Mouse (Mus musculus) testis, adult 2 months (tissue): ENCODE results near the gene Lce1i.
"Not testable (repeated sequence)": the region's sequence is repeated elsewhere in the genome, so short reads cannot be mapped to it uniquely, and the experiment has no call there.

Source experiments
- CTCF ChIP-seq: fragments of 200-500 bp; IDR thresholded peaks from 2 replicates; pipeline ENCODE4 v1.5.1; 2012; ENCODE audit warnings: low read depth, mild to moderate bottlenecking, inconsistent platforms, low read length, moderate library complexity; ENCODE audit not compliant: control insufficient read depth, insufficient read depth, insufficient replicate concordance
- POLR2A ChIP-seq: fragments of 200-500 bp; IDR thresholded peaks from 2 replicates; pipeline ENCODE4 v1.6.1; 2012; ENCODE audit warnings: low read depth, mild to moderate bottlenecking, inconsistent platforms, low read length, moderate library complexity; ENCODE audit not compliant: control insufficient read depth

GRCm38 (mm10) chr3:92816036-92816435, 37.3 kb upstream of the Lce1i start:
- TF ChIP-seq CTCF, POLR2A: not testable (repeated sequence)
